Mouse (Mus musculus) lung, embryonic 16.5 days (tissue): ENCODE data around the gene Calhm3. TPM values are rescaled to one million over a fixed set of nuclear protein-coding genes. Genes with fewer than 3 reads are reported as not detected.

ENCODE experiments used
- ATAC-seq: fragments of 200-750 bp; cut with Nextera tagmentation; 2 replicates; pipeline ENCODE4 v1.8.0; 2017; ENCODE audit warnings: low read depth, mild to moderate bottlenecking, moderate library complexity
- H3K27ac ChIP-seq: fragments of 300-500 bp; sonication (generic); 2 replicates; pipeline ENCODE4 v1.5.1; 2014; ENCODE audit warnings: mild to moderate bottlenecking, control low read depth, low read length
- H3K27me3 ChIP-seq: fragments of 300-500 bp; sonication (generic); 2 replicates; pipeline ENCODE4 v1.6.1; 2014; ENCODE audit warnings: low read depth, low read length, mixed read lengths; ENCODE audit not compliant: control insufficient read depth, insufficient read depth
- H3K36me3 ChIP-seq: fragments of 300-500 bp; sonication (generic); 2 replicates; pipeline ENCODE4 v1.6.1; 2014; ENCODE audit warnings: low read length; ENCODE audit not compliant: control insufficient read depth, insufficient read depth
- H3K4me1 ChIP-seq: fragments of 300-500 bp; sonication (generic); replicated peaks from 2 replicates; pipeline ENCODE4 v1.6.1; 2014; ENCODE audit warnings: low read length, mixed read lengths; ENCODE audit not compliant: control insufficient read depth, insufficient read depth
- H3K4me2 ChIP-seq: fragments of 300-500 bp; sonication (generic); 2 replicates; pipeline ENCODE4 v1.6.1; 2014; ENCODE audit warnings: low read depth, low read length, control low read depth
- H3K4me3 ChIP-seq: fragments of 300-500 bp; sonication (generic); 2 replicates; pipeline ENCODE4 v1.5.1; 2014; ENCODE audit warnings: mild to moderate bottlenecking, low read length, control low read depth
- H3K9ac ChIP-seq: fragments of 300-500 bp; sonication (generic); 2 replicates; pipeline ENCODE4 v1.6.1; 2014; ENCODE audit warnings: low read length, control low read depth
- H3K9me3 ChIP-seq: fragments of 300-500 bp; sonication (generic); 2 replicates; pipeline ENCODE4 v1.6.1; 2016; ENCODE audit warnings: low read length; ENCODE audit not compliant: control insufficient read depth
- WGBS: fragments of 180-500 bp; shearing (Covaris S2); extraction: QIAGEN DNeasy Blood & Tissue Kit; methylation state at CpG from one replicate; pipeline ENCODE4 v1.1.7; 2014; 5-methylcytosine and 5-hydroxymethylcytosine counted together
- polyA plus RNA-seq: library from polyadenylated mRNA; unstranded; fragments of >200 nt; fragmentation: Nextera tagmentation; extraction: Ambion mirVana; gene quantifications from 2 replicates; pipeline ENCODE4 v1.2.1, GENCODE M21; 2015

Calhm3 gene
- polyA plus RNA-seq, 1 experiment from 2014 or later, result not detected

- Histone ChIP-seq H3K36me3 (peaks cover 12% of the 10 kb centered on the region), H3K4me2 (no peak overlapping the region)
- ATAC-seq, result no peak
Observed at GRCm38 (mm10) chr19:47136170-47136569, 21.4 kb downstream of the Calhm3 start.

GRCm38 (mm10) chr19:47135568-47135967 lies 22.0 kb downstream of the Calhm3 start:
- H3K27me3 ChIP-seq, result no peaks in the 10 kb centered on the region
- no peaks in the 10 kb centered on the region for H3K9me3 ChIP-seq
- no peak overlapping the region for H3K4me2 ChIP-seq
- no peak for ATAC-seq
- H3K27ac ChIP-seq, result no peak overlapping the region
- H3K4me1 ChIP-seq, result peaks cover 17% of the 10 kb centered on the region
- H3K36me3 ChIP-seq, result peaks cover 18% of the 10 kb centered on the region
- 86% methylated on average over 17 of the region's 17 CpGs for WGBS
- H3K9ac ChIP-seq, result no peak overlapping the region
- H3K4me3 ChIP-seq, result no peak overlapping the region

More at GRCm38 (mm10) chr19:47136170-47136569, 21.4 kb downstream of the Calhm3 start:
- H3K4me3 ChIP-seq, result no peak overlapping the region
- no peaks in the 10 kb centered on the region for H3K9me3 ChIP-seq
- H3K9ac ChIP-seq, result no peak overlapping the region
- no peaks in the 10 kb centered on the region for H3K27me3 ChIP-seq
- no peak overlapping the region for H3K27ac ChIP-seq
- 77% methylated on average over 5 of the region's 5 CpGs for WGBS
- peaks cover 17% of the 10 kb centered on the region for H3K4me1 ChIP-seq

- H3K4me1 ChIP-seq, result peaks cover 13% of the 10 kb centered on the region
- 86% methylated on average over 7 of the region's 7 CpGs for WGBS
- H3K27me3 ChIP-seq, result no peaks in the 10 kb centered on the region
- no peak overlapping the region for H3K4me3 ChIP-seq
- no peak overlapping the region for H3K27ac ChIP-seq
- peaks cover 36% of the 10 kb centered on the region for H3K36me3 ChIP-seq
- no peaks in the 10 kb centered on the region for H3K9me3 ChIP-seq
- no peak overlapping the region for H3K9ac ChIP-seq
- ATAC-seq, result no peak
- no peak overlapping the region for H3K4me2 ChIP-seq
Observed at GRCm38 (mm10) chr19:47133161-47133560, 24.4 kb downstream of the Calhm3 start.

GRCm38 (mm10) chr19:47130551-47131125 lies 26.9 kb downstream of the Calhm3 start:
- no peaks in the 10 kb centered on the region for H3K9me3 ChIP-seq
- WGBS, result 96% methylated on average over 15 of the region's 15 CpGs
- no peak for ATAC-seq
- H3K9ac ChIP-seq, result no peak overlapping the region
- H3K27ac ChIP-seq, result no peak overlapping the region
- peaks cover 50% of the 10 kb centered on the region for H3K36me3 ChIP-seq
- no peaks in the 10 kb centered on the region for H3K27me3 ChIP-seq
- H3K4me3 ChIP-seq, result no peak overlapping the region
- H3K4me1 ChIP-seq, result no peaks in the 10 kb centered on the region
- H3K4me2 ChIP-seq, result no peak overlapping the region

GRCm38 (mm10) chr19:47128835-47129234 lies 28.7 kb downstream of the Calhm3 start:
- Histone ChIP-seq H3K9me3 (no peaks in the 10 kb centered on the region), H3K4me2 (no peak overlapping the region), H3K27me3 (no peaks in the 10 kb centered on the region), H3K36me3 (peaks cover 53% of the 10 kb centered on the region), H3K4me1 (no peaks in the 10 kb centered on the region), H3K9ac (no peak overlapping the region), H3K27ac (no peak overlapping the region), H3K4me3 (no peak overlapping the region)
- 86% methylated on average over 11 of the region's 11 CpGs for WGBS
- no peak for ATAC-seq

GRCm38 (mm10) chr19:47128164-47128563 lies 29.4 kb downstream of the Calhm3 start:
- H3K9me3 ChIP-seq, result no peaks in the 10 kb centered on the region
- H3K4me1 ChIP-seq, result no peaks in the 10 kb centered on the region
- peaks cover 48% of the 10 kb centered on the region for H3K36me3 ChIP-seq
- no peak overlapping the region for H3K4me2 ChIP-seq
- H3K27me3 ChIP-seq, result no peaks in the 10 kb centered on the region
- no peak for ATAC-seq
- no peak overlapping the region for H3K9ac ChIP-seq
- H3K4me3 ChIP-seq, result no peak overlapping the region
- no peak overlapping the region for H3K27ac ChIP-seq
- 89% methylated on average over 9 of the region's 10 CpGs for WGBS

- H3K4me1 ChIP-seq, result no peaks in the 10 kb centered on the region
- no peak overlapping the region for H3K9ac ChIP-seq
- WGBS, result 28% methylated on average over 2 of the region's 2 CpGs
- H3K27me3 ChIP-seq, result no peaks in the 10 kb centered on the region
- no peaks in the 10 kb centered on the region for H3K9me3 ChIP-seq
- no peak overlapping the region for H3K4me2 ChIP-seq
- ATAC-seq, result no peak
- H3K27ac ChIP-seq, result no peak overlapping the region
- H3K36me3 ChIP-seq, result peaks cover 28% of the 10 kb centered on the region
- no peak overlapping the region for H3K4me3 ChIP-seq
Observed at GRCm38 (mm10) chr19:47122802-47123201, 34.8 kb downstream of the Calhm3 start.

GRCm38 (mm10) chr19:47121054-47121453 lies 36.5 kb downstream of the Calhm3 start:
- ATAC-seq, result no peak
- Histone ChIP-seq H3K4me2 (no peak overlapping the region), H3K27me3 (no peaks in the 10 kb centered on the region), H3K4me3 (no peak overlapping the region), H3K9ac (no peak overlapping the region), H3K9me3 (no peaks in the 10 kb centered on the region), H3K4me1 (no peaks in the 10 kb centered on the region), H3K27ac (no peak overlapping the region), H3K36me3 (peaks cover 24% of the 10 kb centered on the region)
- 26% methylated on average over 4 of the region's 4 CpGs for WGBS

- Histone ChIP-seq H3K27ac (no peak overlapping the region), H3K4me3 (no peak overlapping the region), H3K4me2 (no peak overlapping the region), H3K9me3 (no peaks in the 10 kb centered on the region), H3K27me3 (no peaks in the 10 kb centered on the region), H3K4me1 (no peaks in the 10 kb centered on the region), H3K9ac (no peak overlapping the region), H3K36me3 (peaks cover 28% of the 10 kb centered on the region)
- ATAC-seq, result no peak
- WGBS, result 61% methylated on average over 2 of the region's 2 CpGs
Observed at GRCm38 (mm10) chr19:47118634-47119033, 38.9 kb downstream of the Calhm3 start.
